Mouse (Mus musculus): ENCODE measurements around the gene Tmem169.
A peak's percentile ranks its signal among the peaks of the same experiment; 100 is the strongest.
"Not testable (repeated sequence)": the region's sequence is repeated elsewhere in the genome, so short reads cannot be mapped to it uniquely, and the experiment has no call there.

The Tmem169 gene

GRCm38 (mm10) chr1:72283992-72284485, at the start of gene Tmem169, which contains the start of gene Pecr:
Gene Tmem169 (plus strand): TSS chr1:72284369.
Gene Pecr (minus strand): TSS chr1:72284314.
- DNase-seq (ENCODE audit: low spot score in 2 of 2) = peak; percentile 43 to 52

GRCm38 (mm10) chr1:72236363-72237006, 47.7 kb upstream of the Tmem169 start:
- peak in 1 of 2 experiments; percentile 46 for DNase-seq (ENCODE audit: low spot score in 2 of 2)

- peak in 1 of 2 experiments; percentile 27 for DNase-seq (ENCODE audit: low spot score in 2 of 2)
These were observed 47.0 kb upstream of the Tmem169 start for GRCm38 (mm10) chr1:72237007-72237775.

- DNase-seq (ENCODE audit: low spot score in 2 of 2) = no peak
These were observed 46.1 kb upstream of the Tmem169 start for GRCm38 (mm10) chr1:72238016-72238580.

GRCm38 (mm10) chr1:72239113-72239512, 45.1 kb upstream of the Tmem169 start:
- not testable (repeated sequence) for DNase-seq (ENCODE audit: low spot score in 2 of 2)

- DNase-seq (ENCODE audit: low spot score in 2 of 2) = no peak
These were observed 41.5 kb upstream of the Tmem169 start for GRCm38 (mm10) chr1:72242581-72243143.

- DNase-seq (ENCODE audit: low spot score in 2 of 2) = peak; percentile 91 to 96
These were observed 40.4 kb upstream of the Tmem169 start for GRCm38 (mm10) chr1:72243656-72244316.

GRCm38 (mm10) chr1:72244317-72245036, 39.7 kb upstream of the Tmem169 start:
- DNase-seq (ENCODE audit: low spot score in 2 of 2) = no peak

GRCm38 (mm10) chr1:72248226-72248737, 35.9 kb upstream of the Tmem169 start:
- DNase-seq (ENCODE audit: low spot score in 2 of 2) = not testable (repeated sequence)

GRCm38 (mm10) chr1:72251806-72252205, 32.4 kb upstream of the Tmem169 start:
- no peak for DNase-seq (ENCODE audit: low spot score in 2 of 2)

GRCm38 (mm10) chr1:72253881-72254491, 30.2 kb upstream of the Tmem169 start:
- DNase-seq (ENCODE audit: low spot score in 2 of 2) = peak in 1 of 2 experiments; percentile 9

GRCm38 (mm10) chr1:72254545-72255061, 29.6 kb upstream of the Tmem169 start:
- DNase-seq (ENCODE audit: low spot score in 2 of 2) = peak; percentile 73 to 84

GRCm38 (mm10) chr1:72255062-72255853, 28.9 kb upstream of the Tmem169 start:
- peak; percentile 35 to 56 for DNase-seq (ENCODE audit: low spot score in 2 of 2)

- no peak for DNase-seq (ENCODE audit: low spot score in 2 of 2)
These were observed 28.4 kb upstream of the Tmem169 start for GRCm38 (mm10) chr1:72255854-72256175.

- DNase-seq (ENCODE audit: low spot score in 2 of 2) = no peak
These were observed 27.6 kb upstream of the Tmem169 start for GRCm38 (mm10) chr1:72256381-72257256.

GRCm38 (mm10) chr1:72263099-72263498, 21.1 kb upstream of the Tmem169 start:
- no peak for DNase-seq (ENCODE audit: low spot score in 2 of 2)

- no peak for DNase-seq (ENCODE audit: low spot score in 2 of 2)
These were observed 6.1 kb upstream of the Tmem169 start for GRCm38 (mm10) chr1:72278085-72278484.

GRCm38 (mm10) chr1:72282604-72283003, 1.6 kb upstream of the Tmem169 start:
- DNase-seq (ENCODE audit: low spot score in 2 of 2) = no peak

All from thymus, postnatal 10 days (tissue).